In genomic region chr9:78517237-78517636, GRCm38 (mm10) we compare ENCODE assay signal across 7 mouse cellular contexts. TPM values are rescaled to one million over a fixed set of nuclear protein-coding genes. Genes with fewer than 3 reads are reported as not detected.
DNase-seq lines count a peak whose midpoint lies in the region; ATAC-seq and TF ChIP-seq lines count a peak whose summit lies in the region.
"Not testable (repeated sequence)": the region's sequence is repeated elsewhere in the genome, so short reads cannot be mapped to it uniquely, and the experiment has no call there.

No protein-coding gene starts in this region.

- H3K9ac ChIP-seq in CH12.LX (ENCODE audit: insufficient read depth, low read depth); heart, postnatal 0 days (replicated peaks; ENCODE audit: low read depth, low read length); liver, embryonic 12.5 days; liver, embryonic 15.5 days; midbrain, embryonic 14.5 days (replicated peaks; ENCODE audit: low read length): not testable (repeated sequence)

- not testable (repeated sequence) for H3K4me3 ChIP-seq in CH12.LX (replicated peaks in 1 of 3; ENCODE audit: low read depth in 2 of 3, low read length in 2 of 3, poor library complexity in 1 of 3); heart, embryonic 10.5 days; heart, postnatal 0 days (ENCODE audit: low read depth, low read length); liver, embryonic 12.5 days; liver, embryonic 15.5 days (replicated peaks); midbrain, embryonic 14.5 days (replicated peaks; ENCODE audit: low read depth, low read length)

- H3K36me3 ChIP-seq in CH12.LX (replicated peaks in 1 of 2; ENCODE audit: control insufficient read depth in 1 of 2, insufficient read depth in 1 of 2, low read length in 1 of 2); heart, embryonic 10.5 days; heart, postnatal 0 days (replicated peaks; ENCODE audit: control insufficient read depth, insufficient read depth, low read length); liver, embryonic 12.5 days; liver, embryonic 15.5 days (replicated peaks); midbrain, embryonic 14.5 days (ENCODE audit: control insufficient read depth, insufficient read depth, low read length): not testable (repeated sequence)

- WGBS in heart, embryonic 10.5 days, result 73% methylated on average over 3 of the region's 3 CpGs
- 82% methylated on average over 3 of the region's 3 CpGs for WGBS in heart, postnatal 0 days
- 57% methylated on average over 3 of the region's 3 CpGs for WGBS in liver, embryonic 12.5 days (ENCODE audit: insufficient replicate concordance)
- 60% methylated on average over 3 of the region's 3 CpGs for WGBS in liver, embryonic 15.5 days (ENCODE audit: insufficient replicate concordance)
- 69% methylated on average over 3 of the region's 3 CpGs for WGBS in midbrain, embryonic 14.5 days

- in situ Hi-C loops in CH12.LX (cut with MboI; ENCODE audit: low pct_ligation_motif_present, low pct_unique_long_range_greater_than_20kb, low sequenced_read_pairs); Patski (cut with MboI; ENCODE audit: low pct_unique_long_range_greater_than_20kb): not testable (repeated sequence)

- not testable (repeated sequence) for H3K79me2 ChIP-seq in CH12.LX (replicated peaks; ENCODE audit: control insufficient read depth, extremely low read depth, insufficient read depth, poor library complexity, severe bottlenecking)

- ATAC-seq in Patski; heart, postnatal 0 days (ENCODE audit: insufficient read depth, low read depth); liver, embryonic 12.5 days; liver, embryonic 15.5 days (ENCODE audit: insufficient read depth); midbrain, embryonic 14.5 days (ENCODE audit: low FRiP score, low TSS enrichment): not testable (repeated sequence)

- H3K27me3 ChIP-seq in CH12.LX (replicated peaks); Patski; heart, embryonic 10.5 days (ENCODE audit: insufficient read depth, poor library complexity, severe bottlenecking); heart, postnatal 0 days (ENCODE audit: control insufficient read depth, insufficient read depth, low read length); liver, embryonic 12.5 days (replicated peaks); liver, embryonic 15.5 days; midbrain, embryonic 14.5 days (ENCODE audit: control insufficient read depth, insufficient read depth, low read length): not testable (repeated sequence)

- CTCF ChIA-PET in Patski (lab: Charles Lee), result interaction anchor here (1.2 to 2.0 kb wide), 3 partner anchors 13 to 14 kb away, joined by 4 to 8 read pairs (median 5); no protein-coding TSS in a partner anchor

- TF ChIP-seq RAD21 in CH12.LX (IDR thresholded peaks at IDR 0.05; ENCODE audit: low read depth, low read length), result not testable (repeated sequence)

- H3K9me3 ChIP-seq in CH12.LX (replicated peaks; ENCODE audit: low read length); heart, embryonic 10.5 days; heart, postnatal 0 days (replicated peaks; ENCODE audit: control insufficient read depth, low read length); liver, embryonic 12.5 days (replicated peaks); liver, embryonic 15.5 days (replicated peaks); midbrain, embryonic 14.5 days (ENCODE audit: control insufficient read depth, low read length): not testable (repeated sequence)

- TF ChIP-seq EP300 in CH12.LX (IDR thresholded peaks at IDR 0.05; ENCODE audit: low read length); heart, postnatal 0 days (IDR thresholded peaks at IDR 0.05; ENCODE audit: low read depth): not testable (repeated sequence)

- not testable (repeated sequence) for H3K27ac ChIP-seq in CH12.LX (ENCODE audit: insufficient read depth, low read depth)
- H3K27ac ChIP-seq in heart, embryonic 10.5 days, result peak overlapping the region; percentile 76
- peak overlapping the region; percentile 34; the same call in 1 of the 2 replicates for H3K27ac ChIP-seq in heart, postnatal 0 days (ENCODE audit: low read depth)
- peak overlapping the region; percentile 49 for H3K27ac ChIP-seq in liver, embryonic 12.5 days
- H3K27ac ChIP-seq in liver, embryonic 15.5 days (replicated peaks), result peak overlapping the region; percentile 24; the same call in 1 of the 2 replicates
- 0 out of 2 replicates have a peak overlapping the region, but pooled peaks have one; percentile 13 for H3K27ac ChIP-seq in midbrain, embryonic 14.5 days (replicated peaks; ENCODE audit: low read depth, low read length)

- not testable (repeated sequence) for TF ChIP-seq POLR2A in CH12.LX (IDR thresholded peaks at IDR 0.05; ENCODE audit: low read depth, low read length)

- peak in 1 of 2 experiments; percentile 36; a peak in 1 of 4 replicates for TF ChIP-seq CTCF in CH12.LX (conservative IDR thresholded peaks at IDR 0.05 in 1 of 2, IDR thresholded peaks at IDR 0.05 in 1 of 2; ENCODE audit: low read depth in 2 of 2, low read length in 2 of 2)
- TF ChIP-seq CTCF in Patski (IDR thresholded peaks at IDR 0.05), result peak; percentile 15
- TF ChIP-seq CTCF in heart, postnatal 0 days (IDR thresholded peaks at IDR 0.05; ENCODE audit: low read depth), result not testable (repeated sequence)

- dilution Hi-C loops in CH12.LX (cut with MboI; ENCODE audit: extremely low pct_ligation_motif_present, extremely low pct_unique_long_range_greater_than_20kb, low sequenced_read_pairs), result not testable (repeated sequence)

- H3K4me1 ChIP-seq in CH12.LX (ENCODE audit: control insufficient read depth in 1 of 2, insufficient read depth in 2 of 2); midbrain, embryonic 14.5 days (ENCODE audit: control insufficient read depth, insufficient read depth, low read length): not testable (repeated sequence)
- H3K4me1 ChIP-seq in heart, embryonic 10.5 days, result peaks cover 45% of the 10 kb centered on the region
- H3K4me1 ChIP-seq in heart, postnatal 0 days (ENCODE audit: control insufficient read depth, insufficient read depth), result peaks cover 31% of the 10 kb centered on the region
- peaks cover 66% of the 10 kb centered on the region for H3K4me1 ChIP-seq in liver, embryonic 12.5 days
- H3K4me1 ChIP-seq in liver, embryonic 15.5 days (replicated peaks), result peaks cover 62% of the 10 kb centered on the region

- H3K4me2 ChIP-seq in CH12.LX (ENCODE audit: insufficient read depth, low read depth, poor library complexity, severe bottlenecking); heart, postnatal 0 days (ENCODE audit: low read depth, low read length); liver, embryonic 12.5 days; liver, embryonic 15.5 days; midbrain, embryonic 14.5 days (ENCODE audit: low read length): not testable (repeated sequence)

- POLR2A ChIA-PET in Patski (lab: Charles Lee), result not testable (repeated sequence)

- DNase-seq in CH12.LX (ENCODE audit: extremely low read depth), result peak; percentile 5
- DNase-seq in Patski (ENCODE audit: low read depth, low spot score); heart, embryonic 10.5 days (ENCODE audit: low spot score); heart, postnatal 0 days (ENCODE audit: low spot score); midbrain, embryonic 14.5 days: not testable (repeated sequence)

TF ChIP-seq in CH12.LX, 34 proteins besides CTCF, POLR2A, EP300 and RAD21:
- TF ChIP-seq TBP (conservative IDR thresholded peaks at IDR 0.05; ENCODE audit: low read depth, low read length), result peak; percentile 72

RNA-seq across cellular contexts. Expression of gene Eef1a1, which starts 28.3 kb away (rescaled TPM):
- total RNA-seq in CH12.LX (2012; rRNA removed) (14,448 and 18,409 TPM in 2 replicates), CH12.LX (2014; rRNA removed) (21,026 and 21,314 TPM in 2 replicates)
- polyA plus RNA-seq in CH12.LX (2012; ENCODE audit: insufficient read length, low read depth) (11,979 and 12,362 TPM in 2 replicates), Patski (2021) (8,737 TPM)
- 2,877 and 3,185 TPM in 2 replicates for polyA plus RNA-seq in heart, embryonic 10.5 days (2016; fragmentation: Nextera tagmentation; extraction: Ambion mirVana)
- 7,011 and 7,051 TPM in 2 replicates for total RNA-seq in heart, postnatal 0 days (2014; rRNA removed; ENCODE audit: low replicate concordance)
- 2,146 and 2,221 TPM in 2 replicates for polyA plus RNA-seq in heart, postnatal 0 days (2015; fragmentation: Nextera tagmentation; extraction: Ambion mirVana)
- polyA plus RNA-seq in liver, embryonic 12.5 days (2016; fragmentation: Nextera tagmentation; extraction: Ambion mirVana), result 2,705 and 2,706 TPM in 2 replicates
- polyA plus RNA-seq in liver, embryonic 15.5 days (2015; fragmentation: Nextera tagmentation; extraction: Ambion mirVana), result 2,003 and 2,036 TPM in 2 replicates
- 3,788 and 4,401 TPM in 2 replicates for polyA plus RNA-seq in midbrain, embryonic 14.5 days (2014; fragmentation: Nextera tagmentation; extraction: Ambion mirVana)
